Mouse (Mus musculus) adrenal gland, adult 10 weeks (tissue): ENCODE measurements around the gene Clca4a. TPM values are rescaled to one million over a fixed set of nuclear protein-coding genes. Genes with fewer than 3 reads are reported as not detected.

Source experiments
- polyA plus RNA-seq: library from polyadenylated mRNA; stranded (reverse); fragments of 350-450 nt; fragmentation: Illumina TruSeq; extraction: RNeasy Lipid Tissue Mini Kit (QIAGEN cat#74804); gene quantifications from one replicate; pipeline ENCODE4 v1.2.3, GENCODE M21; 2014; ENCODE audit warnings: low read depth, low replicate concordance

Clca4a gene
- polyA plus RNA-seq = not detected

DNA sequence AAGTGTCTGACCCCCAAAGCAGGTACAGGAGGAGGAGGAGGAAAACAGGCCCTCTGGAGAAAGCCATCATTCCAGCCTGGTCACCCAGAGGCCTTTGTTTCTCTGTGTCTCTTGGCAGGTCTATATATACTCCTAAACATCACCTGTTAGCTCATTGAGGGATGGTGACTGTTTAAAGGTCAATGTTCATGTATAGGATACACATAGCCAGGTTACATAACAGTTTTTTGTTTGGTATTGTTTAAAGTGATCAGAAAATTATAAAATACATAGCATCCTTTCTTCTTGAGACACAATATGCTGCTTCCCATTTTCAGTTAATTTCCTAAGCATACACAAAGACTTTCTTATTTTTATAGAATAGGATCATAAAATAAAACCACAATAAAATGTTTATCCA, at the start of gene Clca4a:
Clca4a (minus strand) TSS at position 101 of the 400 bp plus-strand sequence.

DNA sequence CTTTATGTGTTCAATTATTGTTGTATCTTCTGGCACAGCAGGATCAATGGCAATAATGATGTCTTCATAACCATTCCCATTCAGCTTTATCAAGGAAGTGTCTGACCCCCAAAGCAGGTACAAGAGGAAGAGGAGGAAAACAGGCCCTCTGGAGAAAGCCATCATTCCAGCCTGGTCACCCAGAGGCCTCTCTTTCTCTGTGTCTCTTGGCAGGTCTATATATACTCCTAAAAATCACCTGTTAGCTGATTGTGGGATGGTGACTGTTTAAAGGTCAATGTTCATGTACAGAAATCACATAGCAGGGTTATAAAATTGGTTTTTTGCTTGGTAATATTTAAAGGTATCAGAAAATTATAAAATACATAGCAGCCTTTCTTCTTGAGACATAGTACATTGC, 42.5 kb downstream of the Clca4a start, which contains the start of gene Clca4b:
Clca4b (minus strand) TSS at position 195 of the 400 bp plus-strand sequence.

Other genes starting within 250 kb of the Clca4a start
- 5.9 TPM for gene Clca3a1, start 214.1 kb downstream of the Clca4a start, polyA plus RNA-seq
- gene Clca3a2, start 155.6 kb downstream of the Clca4a start, polyA plus RNA-seq = not detected
- gene Clca3b, start 125.7 kb downstream of the Clca4a start, polyA plus RNA-seq = not detected
- gene Clca4b, start 42.5 kb downstream of the Clca4a start, polyA plus RNA-seq = not detected
- gene Clca1, start 57.7 kb upstream of the Clca4a start, polyA plus RNA-seq = 0.17 TPM
- not detected for gene Clca2, start 124.4 kb upstream of the Clca4a start, polyA plus RNA-seq
- gene Odf2l, start 143.5 kb upstream of the Clca4a start, polyA plus RNA-seq = 45.8 TPM